ENCODE assay signal across 31 mouse cellular contexts in the genomic region with DNA sequence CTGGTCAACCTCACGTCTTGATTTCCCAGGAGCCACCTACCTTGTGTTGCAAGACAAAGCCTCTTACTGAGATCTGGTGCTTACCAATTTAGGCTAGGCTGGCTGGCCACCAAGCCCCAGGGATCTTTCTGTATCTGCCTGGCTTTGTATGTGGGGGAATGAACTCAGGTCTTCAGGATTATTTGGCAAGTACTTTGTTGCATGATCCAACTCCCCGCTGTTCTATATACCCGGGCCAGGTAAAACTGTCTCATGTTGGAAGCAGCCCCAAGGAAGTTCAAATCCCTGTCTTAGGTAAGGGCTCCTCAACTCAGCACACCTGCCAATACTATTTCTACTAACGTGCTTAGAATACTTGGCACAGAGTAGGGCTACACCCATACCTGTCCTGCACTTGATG. TPM values are rescaled to one million over a fixed set of nuclear protein-coding genes. Genes with fewer than 3 reads are reported as not detected.
"Had no signal": no experiment of that assay in that cellular context is flagged by ENCODE, and none has a peak within 500 bp of the region (broad histone marks: within the 10 kb centered on the region; RNA-seq: fewer than 3 reads in every experiment).

No protein-coding gene starts in this region.

- H3K9ac ChIP-seq: heart, embryonic 13.5 days; heart, embryonic 15.5 days; hindbrain, embryonic 12.5 days; hindbrain, embryonic 15.5 days; intestine, embryonic 15.5 days; limb, embryonic 12.5 days; liver, embryonic 13.5 days; liver, embryonic 15.5 days; liver, postnatal 0 days had no signal

- H3K27me3 ChIP-seq: heart, embryonic 13.5 days; heart, embryonic 15.5 days; hindbrain, embryonic 12.5 days; hindbrain, embryonic 15.5 days; intestine, embryonic 15.5 days; limb, embryonic 12.5 days; liver, embryonic 13.5 days; liver, embryonic 15.5 days had no signal

- DNase-seq: gastrocnemius, postnatal 10 days; liver; liver, embryonic 13.5 days; liver, postnatal 0 days had no signal

- H3K27ac ChIP-seq: heart, embryonic 10.5 days; heart, embryonic 13.5 days; heart, embryonic 15.5 days; hindbrain, embryonic 10.5 days; hindbrain, embryonic 12.5 days; hindbrain, embryonic 15.5 days; intestine, embryonic 15.5 days; layer of hippocampus, adult 2 months; left cerebral cortex, adult 2 months; limb, embryonic 10.5 days; limb, embryonic 12.5 days; liver, embryonic 13.5 days; liver, embryonic 15.5 days had no signal

- H3K9me3 ChIP-seq: heart, embryonic 10.5 days; heart, embryonic 13.5 days; heart, embryonic 15.5 days; hindbrain, embryonic 10.5 days; hindbrain, embryonic 12.5 days; hindbrain, embryonic 15.5 days; intestine, embryonic 15.5 days; limb, embryonic 10.5 days; limb, embryonic 12.5 days; liver, embryonic 13.5 days; liver, embryonic 15.5 days had no signal

- ATAC-seq: inflammation-experienced regulatory T-cells, adult 6 months; liver, postnatal 0 days had no signal

- H3K4me3 ChIP-seq: heart, embryonic 10.5 days; heart, embryonic 13.5 days; heart, embryonic 15.5 days; hindbrain, embryonic 10.5 days; hindbrain, embryonic 12.5 days; hindbrain, embryonic 15.5 days; intestine, embryonic 15.5 days; layer of hippocampus, adult 2 months; left cerebral cortex, adult 2 months; limb, embryonic 10.5 days; limb, embryonic 12.5 days; liver, embryonic 13.5 days; liver, embryonic 15.5 days had no signal

- H3K4me1 ChIP-seq: heart, embryonic 15.5 days; hindbrain, embryonic 12.5 days; hindbrain, embryonic 15.5 days; liver, embryonic 13.5 days; liver, embryonic 15.5 days had no signal

- H3K4me2 ChIP-seq: heart, embryonic 13.5 days; heart, embryonic 15.5 days; hindbrain, embryonic 12.5 days; hindbrain, embryonic 15.5 days; intestine, embryonic 15.5 days; limb, embryonic 12.5 days; liver, embryonic 11.5 days; liver, embryonic 13.5 days; liver, embryonic 15.5 days had no signal

- H3K36me3 ChIP-seq: heart, embryonic 10.5 days; heart, embryonic 13.5 days; heart, embryonic 15.5 days; hindbrain, embryonic 10.5 days; hindbrain, embryonic 12.5 days; hindbrain, embryonic 15.5 days; intestine, embryonic 15.5 days; limb, embryonic 10.5 days; limb, embryonic 12.5 days; liver, embryonic 13.5 days; liver, embryonic 15.5 days had no signal

RNA-seq across cellular contexts. Expression of gene Sparcl1, which starts 17.4 kb away (rescaled TPM):
- total RNA-seq: granulocyte monocyte progenitor cell, adult 5-6 weeks had no signal
- polyA plus RNA-seq: inflammation-experienced regulatory T-cells, adult 6 months had no signal

RNA-seq across cellular contexts. Expression of gene Dspp, which starts 39.6 kb away (rescaled TPM):
- total RNA-seq: gastrocnemius, adult 18-20 months; gastrocnemius, postnatal 10 days; gastrocnemius, postnatal 25 days; granulocyte monocyte progenitor cell, adult 5-6 weeks; heart, adult 8-10 months; heart, postnatal 14 days; heart, postnatal 4 days; layer of hippocampus, adult 2 months; layer of hippocampus, postnatal 10 days had no signal
- polyA plus RNA-seq: heart, embryonic 10.5 days; heart, embryonic 13.5 days; heart, embryonic 15.5 days; heart, postnatal 0 days; hindbrain, embryonic 10.5 days; hindbrain, embryonic 12.5 days; hindbrain, embryonic 15.5 days; inflammation-experienced regulatory T-cells, adult 6 months; intestine, embryonic 15.5 days; intestine, postnatal 0 days; kidney, embryonic 14.5 days; kidney, embryonic 16.5 days; limb, embryonic 10.5 days; limb, embryonic 12.5 days; limb, embryonic 14.5 days; liver, embryonic 11.5 days; liver, embryonic 13.5 days; liver, embryonic 15.5 days; liver, postnatal 0 days had no signal

RNA-seq across cellular contexts. Expression of gene Gm17660, which starts 53.5 kb away (rescaled TPM):
- total RNA-seq: gastrocnemius, adult 18-20 months; gastrocnemius, postnatal 10 days; gastrocnemius, postnatal 25 days; granulocyte monocyte progenitor cell, adult 5-6 weeks; heart, adult 8-10 months; heart, postnatal 14 days; heart, postnatal 4 days; layer of hippocampus, adult 2 months; layer of hippocampus, postnatal 10 days; left cerebral cortex, adult 2 months; left cerebral cortex, postnatal 14 days had no signal
- polyA plus RNA-seq: heart, embryonic 10.5 days; heart, embryonic 13.5 days; heart, postnatal 0 days; hindbrain, embryonic 10.5 days; hindbrain, embryonic 12.5 days; hindbrain, embryonic 15.5 days; inflammation-experienced regulatory T-cells, adult 6 months; intestine, embryonic 15.5 days; kidney, embryonic 14.5 days; kidney, embryonic 16.5 days; limb, embryonic 10.5 days; limb, embryonic 12.5 days; limb, embryonic 14.5 days; liver, embryonic 11.5 days; liver, embryonic 13.5 days; liver, embryonic 15.5 days; liver, postnatal 0 days had no signal
